Mouse (Mus musculus): ENCODE data around the gene Wwox. TPM values are rescaled to one million over a fixed set of nuclear protein-coding genes. Genes with fewer than 3 reads are reported as not detected.

The Wwox gene
- polyA plus RNA-seq, 1 experiment from 2014 or later: 11.3 TPM

DNA sequence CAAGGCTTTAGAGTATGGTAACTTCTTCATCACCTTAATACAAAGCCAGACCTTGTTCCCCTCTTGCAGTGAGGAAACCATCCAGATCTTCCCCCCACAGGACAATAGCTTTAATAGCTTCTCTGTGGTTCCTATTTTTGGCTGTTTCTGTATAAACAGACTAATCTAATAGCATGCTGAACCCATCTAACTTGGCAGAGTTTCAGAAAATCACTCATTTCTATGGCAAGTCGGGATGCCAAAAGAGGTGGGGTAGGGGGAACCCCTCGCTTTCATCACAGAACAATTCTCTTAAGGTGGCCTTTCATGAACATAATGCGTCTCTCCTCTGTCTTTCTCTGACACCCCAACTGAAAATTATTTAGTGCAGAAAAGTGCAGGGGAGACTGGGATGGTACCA, 433.0 kb downstream of the Wwox start:
- peaks cover 9 to 13% of the 10 kb centered on the region in 2 experiments for H3K4me1 ChIP-seq (ENCODE audit: control insufficient read depth in 2 of 2, insufficient read depth in 2 of 2, low read length in 2 of 2)
- no peak overlapping the region for H3K4me3 ChIP-seq (ENCODE audit: control insufficient read depth in 1 of 2, insufficient read depth in 1 of 2, low read depth in 1 of 2, low read length in 2 of 2)
- 57% methylated on average over 3 of the region's 3 CpGs for WGBS
- no peak overlapping the region for H3K4me2 ChIP-seq (ENCODE audit: low read length)
- H3K27me3 ChIP-seq (ENCODE audit: control insufficient read depth, insufficient read depth, low read length): no peaks in the 10 kb centered on the region
- no peak for ATAC-seq (ENCODE audit: insufficient number of reproducible peaks, insufficient read depth, low FRiP score, low read depth)
- H3K27ac ChIP-seq (replicated peaks in 1 of 2; ENCODE audit: control insufficient read depth in 1 of 2, insufficient read depth in 1 of 2, low read depth in 2 of 2, low read length in 2 of 2): no peak overlapping the region
- H3K36me3 ChIP-seq (ENCODE audit: control insufficient read depth, insufficient read depth, low read length): no peaks in the 10 kb centered on the region
- no peaks in the 10 kb centered on the region for H3K9me3 ChIP-seq (ENCODE audit: control insufficient read depth, low read length)
- H3K9ac ChIP-seq (ENCODE audit: low read length): no peak overlapping the region

- Histone ChIP-seq H3K9ac (ENCODE audit: low read length) (no peak overlapping the region), H3K9me3 (ENCODE audit: control insufficient read depth, low read length) (no peaks in the 10 kb centered on the region), H3K36me3 (ENCODE audit: control insufficient read depth, insufficient read depth, low read length) (no peaks in the 10 kb centered on the region), H3K4me1 (ENCODE audit: control insufficient read depth in 2 of 2, insufficient read depth in 2 of 2, low read length in 2 of 2) (peaks cover 21 to 26% of the 10 kb centered on the region in 2 experiments), H3K4me3 (ENCODE audit: control insufficient read depth in 1 of 2, insufficient read depth in 1 of 2, low read depth in 1 of 2, low read length in 2 of 2) (no peak overlapping the region), H3K27ac (replicated peaks in 1 of 2; ENCODE audit: control insufficient read depth in 1 of 2, insufficient read depth in 1 of 2, low read depth in 2 of 2, low read length in 2 of 2) (no peak overlapping the region), H3K27me3 (ENCODE audit: control insufficient read depth, insufficient read depth, low read length) (no peaks in the 10 kb centered on the region), H3K4me2 (ENCODE audit: low read length) (no peak overlapping the region)
- 78% methylated on average over 5 of the region's 5 CpGs for WGBS
- ATAC-seq (ENCODE audit: insufficient number of reproducible peaks, insufficient read depth, low FRiP score, low read depth): no peak
These were observed 435.7 kb downstream of the Wwox start for GRCm38 (mm10) chr8:114875161-114875560.

DNA sequence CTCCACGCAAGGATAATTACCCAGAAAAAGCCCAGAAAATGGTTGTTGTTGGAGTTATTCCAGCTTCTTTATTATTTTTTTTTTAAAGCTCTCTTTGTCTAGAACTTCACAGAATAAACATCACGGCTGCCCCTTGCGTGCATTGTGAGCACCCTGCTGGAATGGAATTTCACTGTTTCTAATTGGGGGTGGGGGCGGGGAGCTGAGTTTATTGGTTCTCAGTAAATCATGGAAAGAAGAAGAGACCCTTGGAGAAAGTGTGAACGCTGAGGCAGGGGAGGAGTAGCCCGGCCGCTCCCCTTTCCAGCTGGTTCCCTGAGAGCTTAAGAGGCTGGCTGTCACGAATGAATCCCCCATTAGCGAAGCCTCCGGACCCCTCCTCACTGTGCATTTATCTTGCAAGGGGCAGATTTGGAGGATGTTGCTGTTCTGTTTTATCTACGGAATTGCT, 436.7 kb downstream of the Wwox start:
- peaks cover 21 to 26% of the 10 kb centered on the region in 2 experiments for H3K4me1 ChIP-seq (ENCODE audit: control insufficient read depth in 2 of 2, insufficient read depth in 2 of 2, low read length in 2 of 2)
- H3K4me2 ChIP-seq (ENCODE audit: low read length): peak overlapping the region; percentile 33; the same call in 1 of the 2 replicates
- WGBS: 31% methylated on average over 11 of the region's 11 CpGs
- no peaks in the 10 kb centered on the region for H3K9me3 ChIP-seq (ENCODE audit: control insufficient read depth, low read length)
- no peaks in the 10 kb centered on the region for H3K27me3 ChIP-seq (ENCODE audit: control insufficient read depth, insufficient read depth, low read length)
- H3K4me3 ChIP-seq (ENCODE audit: control insufficient read depth in 1 of 2, insufficient read depth in 1 of 2, low read depth in 1 of 2, low read length in 2 of 2): no peak overlapping the region
- H3K36me3 ChIP-seq (ENCODE audit: control insufficient read depth, insufficient read depth, low read length): no peaks in the 10 kb centered on the region
- H3K27ac ChIP-seq (replicated peaks in 1 of 2; ENCODE audit: control insufficient read depth in 1 of 2, insufficient read depth in 1 of 2, low read depth in 2 of 2, low read length in 2 of 2): peak overlapping the region; percentile 16 to 39; a peak in 1 of 4 replicates
- no peak for ATAC-seq (ENCODE audit: insufficient number of reproducible peaks, insufficient read depth, low FRiP score, low read depth)
- H3K9ac ChIP-seq (ENCODE audit: low read length): no peak overlapping the region

DNA sequence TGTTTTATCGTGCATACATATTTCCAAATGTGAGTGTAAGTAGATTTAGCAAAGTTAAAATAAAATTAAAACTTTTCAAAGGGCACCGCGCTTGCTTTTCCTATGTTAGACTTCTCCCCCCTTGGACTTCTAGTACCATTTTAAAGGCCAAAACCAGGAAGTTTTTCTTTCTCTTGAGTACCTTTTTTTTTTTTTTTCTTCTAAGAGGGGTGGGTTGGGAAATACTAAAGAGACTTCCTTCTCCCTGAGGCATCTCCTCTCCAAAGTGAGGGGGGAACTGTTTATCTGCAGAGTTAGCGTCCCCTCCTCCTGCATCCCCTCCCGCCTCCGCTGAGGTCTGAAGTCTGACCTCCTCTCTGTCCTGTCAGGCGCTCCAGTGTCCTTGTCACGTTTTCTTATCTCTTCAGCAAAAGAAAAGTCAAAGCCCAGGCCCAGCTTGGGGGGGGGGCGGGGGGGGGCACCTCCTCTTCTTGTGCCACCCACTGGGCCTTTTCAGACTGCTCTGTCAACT, 437.3 kb downstream of the Wwox start:
- 0 out of 4 replicates have a peak overlapping the region, but pooled peaks of 1 of the 2 experiments have one; percentile 39 for H3K27ac ChIP-seq (replicated peaks in 1 of 2; ENCODE audit: control insufficient read depth in 1 of 2, insufficient read depth in 1 of 2, low read depth in 2 of 2, low read length in 2 of 2)
- no peak overlapping the region for H3K9ac ChIP-seq (ENCODE audit: low read length)
- 23% methylated on average over 9 of the region's 9 CpGs for WGBS
- H3K27me3 ChIP-seq (ENCODE audit: control insufficient read depth, insufficient read depth, low read length): no peaks in the 10 kb centered on the region
- no peak for ATAC-seq (ENCODE audit: insufficient number of reproducible peaks, insufficient read depth, low FRiP score, low read depth)
- peak overlapping the region; percentile 33; the same call in 1 of the 2 replicates for H3K4me2 ChIP-seq (ENCODE audit: low read length)
- H3K9me3 ChIP-seq (ENCODE audit: control insufficient read depth, low read length): no peaks in the 10 kb centered on the region
- H3K36me3 ChIP-seq (ENCODE audit: control insufficient read depth, insufficient read depth, low read length): no peaks in the 10 kb centered on the region
- H3K4me3 ChIP-seq (ENCODE audit: control insufficient read depth in 1 of 2, insufficient read depth in 1 of 2, low read depth in 1 of 2, low read length in 2 of 2): no peak overlapping the region
- H3K4me1 ChIP-seq (ENCODE audit: control insufficient read depth in 2 of 2, insufficient read depth in 2 of 2, low read length in 2 of 2): peaks cover 24 to 30% of the 10 kb centered on the region in 2 experiments

- H3K9me3 ChIP-seq (ENCODE audit: control insufficient read depth, low read length): no peaks in the 10 kb centered on the region
- peaks cover 29 to 34% of the 10 kb centered on the region in 2 experiments for H3K4me1 ChIP-seq (ENCODE audit: control insufficient read depth in 2 of 2, insufficient read depth in 2 of 2, low read length in 2 of 2)
- H3K27me3 ChIP-seq (ENCODE audit: control insufficient read depth, insufficient read depth, low read length): no peaks in the 10 kb centered on the region
- 0 out of 2 replicates have a peak overlapping the region, but pooled peaks have one; percentile 33 for H3K4me2 ChIP-seq (ENCODE audit: low read length)
- no peak overlapping the region for H3K4me3 ChIP-seq (ENCODE audit: control insufficient read depth in 1 of 2, insufficient read depth in 1 of 2, low read depth in 1 of 2, low read length in 2 of 2)
- no peak overlapping the region for H3K27ac ChIP-seq (replicated peaks in 1 of 2; ENCODE audit: control insufficient read depth in 1 of 2, insufficient read depth in 1 of 2, low read depth in 2 of 2, low read length in 2 of 2)
- no peak for ATAC-seq (ENCODE audit: insufficient number of reproducible peaks, insufficient read depth, low FRiP score, low read depth)
- no peak overlapping the region for H3K9ac ChIP-seq (ENCODE audit: low read length)
- 68% methylated on average over 10 of the region's 10 CpGs for WGBS
- H3K36me3 ChIP-seq (ENCODE audit: control insufficient read depth, insufficient read depth, low read length): no peaks in the 10 kb centered on the region
These were observed 437.8 kb downstream of the Wwox start for GRCm38 (mm10) chr8:114877234-114877633.

GRCm38 (mm10) chr8:114878449-114879276, 439.2 kb downstream of the Wwox start:
- no peak for ATAC-seq (ENCODE audit: insufficient number of reproducible peaks, insufficient read depth, low FRiP score, low read depth)
- Histone ChIP-seq H3K27me3 (ENCODE audit: control insufficient read depth, insufficient read depth, low read length) (no peaks in the 10 kb centered on the region), H3K4me1 (ENCODE audit: control insufficient read depth in 2 of 2, insufficient read depth in 2 of 2, low read length in 2 of 2) (peaks cover 37 to 43% of the 10 kb centered on the region in 2 experiments), H3K9me3 (ENCODE audit: control insufficient read depth, low read length) (no peaks in the 10 kb centered on the region), H3K27ac (replicated peaks in 1 of 2; ENCODE audit: control insufficient read depth in 1 of 2, insufficient read depth in 1 of 2, low read depth in 2 of 2, low read length in 2 of 2) (no peak overlapping the region), H3K4me3 (ENCODE audit: control insufficient read depth in 1 of 2, insufficient read depth in 1 of 2, low read depth in 1 of 2, low read length in 2 of 2) (no peak overlapping the region), H3K4me2 (ENCODE audit: low read length) (no peak overlapping the region), H3K9ac (ENCODE audit: low read length) (no peak overlapping the region), H3K36me3 (ENCODE audit: control insufficient read depth, insufficient read depth, low read length) (no peaks in the 10 kb centered on the region)
- WGBS: 59% methylated on average over 14 of the region's 14 CpGs

DNA sequence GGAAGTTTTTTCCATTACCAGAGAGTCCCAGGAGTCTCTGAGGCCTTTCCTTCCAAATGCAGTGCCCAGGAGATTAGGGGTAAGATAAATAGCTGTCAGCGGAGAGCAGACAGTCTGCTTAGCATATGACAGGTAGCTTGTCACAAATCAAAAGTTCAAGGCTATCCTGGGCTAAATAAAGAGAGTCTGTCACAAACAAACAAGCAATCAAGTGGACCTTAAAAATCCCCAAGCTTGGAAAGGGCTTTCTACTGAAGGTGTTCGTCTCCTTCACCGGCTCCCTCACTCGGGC, 439.8 kb downstream of the Wwox start:
- Histone ChIP-seq H3K4me1 (ENCODE audit: control insufficient read depth in 2 of 2, insufficient read depth in 2 of 2, low read length in 2 of 2) (peaks cover 37 to 43% of the 10 kb centered on the region in 2 experiments), H3K9me3 (ENCODE audit: control insufficient read depth, low read length) (no peaks in the 10 kb centered on the region), H3K9ac (ENCODE audit: low read length) (no peak overlapping the region), H3K27me3 (ENCODE audit: control insufficient read depth, insufficient read depth, low read length) (no peaks in the 10 kb centered on the region), H3K4me3 (ENCODE audit: control insufficient read depth in 1 of 2, insufficient read depth in 1 of 2, low read depth in 1 of 2, low read length in 2 of 2) (no peak overlapping the region), H3K27ac (replicated peaks in 1 of 2; ENCODE audit: control insufficient read depth in 1 of 2, insufficient read depth in 1 of 2, low read depth in 2 of 2, low read length in 2 of 2) (no peak overlapping the region), H3K4me2 (ENCODE audit: low read length) (no peak overlapping the region), H3K36me3 (ENCODE audit: control insufficient read depth, insufficient read depth, low read length) (no peaks in the 10 kb centered on the region)
- ATAC-seq (ENCODE audit: insufficient number of reproducible peaks, insufficient read depth, low FRiP score, low read depth): no peak
- WGBS: 62% methylated on average over 4 of the region's 4 CpGs
